Mouse (Mus musculus): ENCODE measurements around the gene Exd1. TPM values are rescaled to one million over a fixed set of nuclear protein-coding genes. Genes with fewer than 3 reads are reported as not detected.

The Exd1 gene
- polyA plus RNA-seq, 1 experiment from 2014 or later, result 0.54 TPM

DNA sequence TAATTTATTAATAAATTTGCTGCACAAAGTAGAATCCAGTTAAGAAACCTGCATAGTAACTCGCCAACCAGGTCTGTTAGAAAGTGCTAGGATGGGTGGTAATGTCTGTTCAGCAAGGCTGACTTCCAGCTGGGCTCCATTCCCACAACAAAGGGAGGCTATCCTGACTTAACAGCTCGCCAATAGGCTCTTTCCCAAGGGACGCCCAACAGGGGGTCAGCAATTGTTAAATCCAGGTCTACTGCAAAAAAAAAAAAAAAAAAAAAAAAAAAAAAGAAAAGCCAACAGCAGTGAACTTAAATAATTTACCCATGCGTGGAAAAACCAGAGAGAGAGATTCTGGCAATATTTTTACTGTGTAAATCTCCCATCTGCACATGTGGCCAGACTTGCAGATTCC lies 60.9 kb downstream of the Exd1 start:
- no peaks in the 10 kb centered on the region for H3K27me3 ChIP-seq
- ATAC-seq (ENCODE audit: low FRiP score), result no peak
- H3K27ac ChIP-seq, result no peak overlapping the region
- no peak overlapping the region for H3K4me2 ChIP-seq (replicated peaks)
- H3K4me1 ChIP-seq, result no peaks in the 10 kb centered on the region
- no peak overlapping the region for H3K4me3 ChIP-seq
- H3K9ac ChIP-seq, result no peak overlapping the region
- no peaks in the 10 kb centered on the region for H3K36me3 ChIP-seq
- no peaks in the 10 kb centered on the region for H3K9me3 ChIP-seq (replicated peaks)
- 11% methylated on average over 4 of the region's 4 CpGs for WGBS

DNA sequence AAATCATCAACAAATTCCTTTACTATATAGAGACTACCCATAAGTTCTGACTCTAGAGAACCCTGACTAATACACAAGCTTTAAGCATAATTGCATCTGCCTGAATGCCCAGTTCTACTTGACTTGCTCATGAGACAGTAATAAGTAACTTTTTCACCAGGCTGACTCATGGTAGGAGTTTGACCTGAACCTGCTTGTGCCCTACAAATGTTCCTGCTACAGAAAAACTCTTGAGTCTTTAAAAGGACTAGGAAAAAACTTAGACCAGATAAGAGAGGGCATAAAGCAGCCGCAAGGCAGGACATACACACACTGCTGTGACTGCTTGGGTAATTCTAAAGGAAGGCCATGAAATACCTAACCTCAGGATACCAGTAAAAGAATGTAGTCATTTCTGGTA lies 65.1 kb downstream of the Exd1 start:
- no peaks in the 10 kb centered on the region for H3K36me3 ChIP-seq
- ATAC-seq (ENCODE audit: low FRiP score), result no peak

DNA sequence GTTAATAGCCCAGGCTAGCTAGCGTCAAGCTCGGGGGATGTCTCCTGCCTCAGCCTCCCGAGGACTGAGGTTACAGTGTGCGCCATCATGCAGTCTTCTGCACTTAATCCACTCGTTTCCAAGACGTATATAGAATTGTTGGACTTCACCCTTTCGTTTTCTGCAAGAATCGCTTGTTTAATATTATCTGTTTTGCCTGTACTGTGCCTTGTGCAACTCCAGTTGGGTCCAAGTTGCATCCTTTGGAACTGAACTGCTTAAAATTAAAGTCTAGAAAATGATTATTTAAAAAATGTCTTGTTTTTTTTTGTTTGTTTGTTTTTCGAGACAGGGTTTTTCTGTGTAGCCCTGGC lies 69.1 kb downstream of the Exd1 start:
- Histone ChIP-seq H3K9ac (peak overlapping the region; percentile 99), H3K9me3 (replicated peaks) (no peaks in the 10 kb centered on the region), H3K4me3 (peak overlapping the region; percentile 97), H3K27me3 (no peaks in the 10 kb centered on the region), H3K36me3 (no peaks in the 10 kb centered on the region), H3K4me2 (replicated peaks) (peak overlapping the region; percentile 85), H3K4me1 (peaks cover 13% of the 10 kb centered on the region), H3K27ac (peak overlapping the region; percentile 98)
- WGBS, result 14% methylated on average over 9 of the region's 9 CpGs
- ATAC-seq (ENCODE audit: low FRiP score), result no peak

More for the DNA sequence above, 65.1 kb downstream of the Exd1 start:
- no peak overlapping the region for H3K27ac ChIP-seq
- peaks cover 3% of the 10 kb centered on the region; the same call in 1 of the 2 replicates for H3K4me1 ChIP-seq
- no peaks in the 10 kb centered on the region for H3K27me3 ChIP-seq
- no peaks in the 10 kb centered on the region for H3K9me3 ChIP-seq (replicated peaks)
- no peak overlapping the region for H3K4me3 ChIP-seq
- H3K9ac ChIP-seq, result no peak overlapping the region
- WGBS, result 97% methylated on average over 1 of the region's 1 CpGs
- H3K4me2 ChIP-seq (replicated peaks), result no peak overlapping the region

DNA sequence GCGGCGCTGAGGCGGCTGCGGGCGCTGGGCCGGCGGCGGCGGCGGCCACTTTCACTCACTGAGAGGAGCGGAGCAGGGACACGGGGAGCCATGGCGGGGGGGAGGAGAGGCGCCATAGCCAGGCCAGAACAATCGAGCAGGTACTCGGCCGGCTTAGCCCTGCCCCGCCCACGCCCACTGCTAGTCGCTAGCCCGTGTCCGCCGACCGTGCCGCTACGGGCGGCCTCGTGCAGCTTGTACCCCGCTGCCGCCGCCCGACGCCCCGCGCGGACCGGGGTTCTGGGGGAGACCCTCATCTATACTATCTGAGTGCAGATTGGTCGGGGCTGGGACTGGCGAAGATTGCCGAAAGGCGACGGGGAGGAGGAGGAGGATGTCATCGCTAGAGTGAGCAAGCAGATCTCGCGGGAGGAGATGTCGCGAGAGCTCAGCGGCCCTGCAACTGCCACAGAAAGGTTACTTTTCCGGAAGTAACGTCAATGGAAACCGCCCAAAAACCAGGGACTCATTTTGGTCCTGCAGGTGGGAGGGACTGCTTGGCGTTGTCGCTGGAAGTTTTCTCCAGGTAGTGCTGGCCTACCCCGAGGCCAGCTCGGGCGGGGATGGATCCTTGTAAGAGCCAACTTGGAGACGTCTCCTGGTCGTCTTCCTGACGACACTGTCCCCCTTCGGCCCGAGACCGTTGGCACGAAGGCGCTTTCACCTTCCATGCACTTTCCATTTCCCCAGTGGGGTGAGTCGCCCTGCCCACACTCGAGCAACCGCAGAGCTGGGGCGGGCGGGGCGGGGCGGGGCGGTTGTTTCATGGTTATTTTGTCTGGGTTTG lies 69.6 kb downstream of the Exd1 start, which contains the start of gene Ino80:
Ino80 (minus strand) TSS at position 117 of the 826 bp plus-strand sequence.
- ATAC-seq (ENCODE audit: low FRiP score), result peak; percentile 96
- no peaks in the 10 kb centered on the region for H3K9me3 ChIP-seq (replicated peaks)
- peaks cover 13% of the 10 kb centered on the region for H3K4me1 ChIP-seq
- H3K36me3 ChIP-seq, result no peaks in the 10 kb centered on the region
- H3K9ac ChIP-seq, result peak within 1 kb of the TSS; percentile 99
- H3K27me3 ChIP-seq, result no peaks in the 10 kb centered on the region
- H3K4me2 ChIP-seq (replicated peaks), result peak within 1 kb of the TSS; percentile 85
- WGBS, result under 1% methylated on average over 63 of the region's 72 CpGs
- H3K4me3 ChIP-seq, result peak within 1 kb of the TSS; percentile 97
- H3K27ac ChIP-seq, result peak within 1 kb of the TSS; percentile 98

DNA sequence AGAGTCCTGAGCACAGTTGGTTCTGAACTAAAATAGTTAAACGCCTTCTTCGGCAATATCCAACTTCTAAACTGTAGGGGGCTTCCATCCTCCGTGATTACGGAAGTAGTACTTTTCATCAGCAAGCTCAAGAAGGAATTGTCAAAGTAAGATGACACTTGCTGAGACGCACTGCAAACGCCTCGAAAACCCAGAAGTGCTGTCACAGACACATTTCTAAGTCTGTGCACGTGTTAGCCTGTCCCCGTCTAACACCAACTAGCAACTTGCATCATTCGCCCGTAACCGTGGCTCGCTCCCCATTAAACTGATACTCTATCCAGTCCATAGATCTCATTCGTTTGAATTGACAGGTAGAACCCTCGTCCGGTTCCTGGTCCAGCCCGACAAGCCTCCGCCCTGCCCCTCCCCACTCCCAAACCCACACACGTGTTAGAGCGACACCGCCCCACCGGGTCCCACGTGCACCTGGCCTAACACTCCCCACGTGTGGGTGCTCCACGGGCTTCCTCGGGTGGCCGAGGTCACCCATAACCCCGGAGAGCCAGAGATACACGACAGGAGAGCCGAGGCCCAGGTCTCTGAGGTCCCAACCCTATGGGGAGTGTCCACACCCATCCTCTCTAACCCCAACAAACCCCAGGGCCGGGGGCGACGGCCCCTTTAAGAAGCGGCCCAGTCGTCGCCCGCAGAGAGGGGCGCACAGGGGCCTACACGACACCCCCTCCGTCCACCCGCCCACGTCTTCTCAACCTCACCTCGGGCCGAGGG lies 70.6 kb downstream of the Exd1 start:
- ATAC-seq (ENCODE audit: low FRiP score), result peak; percentile 88
- H3K4me2 ChIP-seq (replicated peaks), result peak overlapping the region; percentile 85
- under 1% methylated on average over 42 of the region's 44 CpGs for WGBS
- peak overlapping the region; percentile 97 for H3K4me3 ChIP-seq
- H3K27me3 ChIP-seq, result no peaks in the 10 kb centered on the region
- peak overlapping the region; percentile 99 for H3K9ac ChIP-seq
- H3K9me3 ChIP-seq (replicated peaks), result no peaks in the 10 kb centered on the region
- H3K27ac ChIP-seq, result peak overlapping the region; percentile 98
- H3K36me3 ChIP-seq, result 0 out of 2 replicates have a peak, but pooled peaks cover 2% of the 10 kb centered on the region
- peaks cover 13% of the 10 kb centered on the region for H3K4me1 ChIP-seq

DNA sequence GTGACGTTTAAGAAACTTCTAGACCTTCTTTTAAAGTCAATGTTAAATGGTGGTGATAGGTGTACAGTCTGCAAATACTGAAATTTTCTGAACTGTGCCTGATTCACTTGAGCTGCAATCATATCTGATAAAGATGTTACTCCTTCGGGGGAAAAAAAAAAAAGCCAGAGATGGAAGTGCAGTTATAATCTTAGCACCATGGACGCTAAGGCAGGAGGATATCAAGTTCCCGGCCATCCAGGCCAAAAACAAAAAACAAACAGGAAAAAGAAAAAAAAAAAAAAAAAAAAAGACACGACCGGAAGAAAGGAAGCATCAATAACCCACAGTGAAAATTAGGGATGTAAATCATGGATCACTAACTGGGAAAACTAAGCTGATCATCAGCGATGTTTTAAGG lies 71.3 kb downstream of the Exd1 start:
- H3K4me1 ChIP-seq, result peaks cover 13% of the 10 kb centered on the region
- peak overlapping the region; percentile 97 for H3K4me3 ChIP-seq
- H3K9ac ChIP-seq, result peak overlapping the region; percentile 99
- 22% methylated on average over 7 of the region's 7 CpGs for WGBS
- ATAC-seq (ENCODE audit: low FRiP score), result no peak
- 0 out of 2 replicates have a peak, but pooled peaks cover 2% of the 10 kb centered on the region for H3K36me3 ChIP-seq
- no peak overlapping the region for H3K27ac ChIP-seq
- H3K27me3 ChIP-seq, result no peaks in the 10 kb centered on the region
- H3K9me3 ChIP-seq (replicated peaks), result no peaks in the 10 kb centered on the region
- peak overlapping the region; percentile 85 for H3K4me2 ChIP-seq (replicated peaks)

Other genes starting within 250 kb of the Exd1 start
- gene Dll4, start 221.8 kb downstream of the Exd1 start, polyA plus RNA-seq (2016; fragmentation: Nextera tagmentation; extraction: Ambion mirVana), result 5.6 TPM in 2 replicates
- 1.9 and 2.4 TPM in 2 replicates for gene Chac1, start 196.4 kb downstream of the Exd1 start, polyA plus RNA-seq (2016; fragmentation: Nextera tagmentation; extraction: Ambion mirVana)
- 4.1 TPM in 2 replicates for gene Ino80, start 69.9 kb downstream of the Exd1 start, polyA plus RNA-seq (2016; fragmentation: Nextera tagmentation; extraction: Ambion mirVana)
- 61.3 and 65.4 TPM in 2 replicates for gene Chp1, start 70 bp upstream of the Exd1 start, polyA plus RNA-seq (2016; fragmentation: Nextera tagmentation; extraction: Ambion mirVana)
- 56.4 and 57.6 TPM in 2 replicates for gene Nusap1, start 70.7 kb upstream of the Exd1 start, polyA plus RNA-seq (2016; fragmentation: Nextera tagmentation; extraction: Ambion mirVana)
- 17.7 and 22.6 TPM in 2 replicates for gene Oip5, start 70.8 kb upstream of the Exd1 start, polyA plus RNA-seq (2016; fragmentation: Nextera tagmentation; extraction: Ambion mirVana)
- 38.1 and 45.6 TPM in 2 replicates for gene Ndufaf1, start 115.2 kb upstream of the Exd1 start, polyA plus RNA-seq (2016; fragmentation: Nextera tagmentation; extraction: Ambion mirVana)
- 77.8 and 78.3 TPM in 2 replicates for gene Rtf1, start 127.4 kb upstream of the Exd1 start, polyA plus RNA-seq (2016; fragmentation: Nextera tagmentation; extraction: Ambion mirVana)
- gene Itpka, start 194.7 kb upstream of the Exd1 start, polyA plus RNA-seq (2016; fragmentation: Nextera tagmentation; extraction: Ambion mirVana), result 0.53 TPM in 2 replicates
- gene Ltk, start 212.8 kb upstream of the Exd1 start, polyA plus RNA-seq (2016; fragmentation: Nextera tagmentation; extraction: Ambion mirVana), result 0.23 and 0.34 TPM in 2 replicates
- 29.3 and 31.0 TPM in 2 replicates for gene Rpap1, start 239.9 kb upstream of the Exd1 start, polyA plus RNA-seq (2016; fragmentation: Nextera tagmentation; extraction: Ambion mirVana)

All from hindbrain, embryonic 12.5 days (tissue).